9 mouse cellular contexts compared by ENCODE assay signal in the genomic region with DNA sequence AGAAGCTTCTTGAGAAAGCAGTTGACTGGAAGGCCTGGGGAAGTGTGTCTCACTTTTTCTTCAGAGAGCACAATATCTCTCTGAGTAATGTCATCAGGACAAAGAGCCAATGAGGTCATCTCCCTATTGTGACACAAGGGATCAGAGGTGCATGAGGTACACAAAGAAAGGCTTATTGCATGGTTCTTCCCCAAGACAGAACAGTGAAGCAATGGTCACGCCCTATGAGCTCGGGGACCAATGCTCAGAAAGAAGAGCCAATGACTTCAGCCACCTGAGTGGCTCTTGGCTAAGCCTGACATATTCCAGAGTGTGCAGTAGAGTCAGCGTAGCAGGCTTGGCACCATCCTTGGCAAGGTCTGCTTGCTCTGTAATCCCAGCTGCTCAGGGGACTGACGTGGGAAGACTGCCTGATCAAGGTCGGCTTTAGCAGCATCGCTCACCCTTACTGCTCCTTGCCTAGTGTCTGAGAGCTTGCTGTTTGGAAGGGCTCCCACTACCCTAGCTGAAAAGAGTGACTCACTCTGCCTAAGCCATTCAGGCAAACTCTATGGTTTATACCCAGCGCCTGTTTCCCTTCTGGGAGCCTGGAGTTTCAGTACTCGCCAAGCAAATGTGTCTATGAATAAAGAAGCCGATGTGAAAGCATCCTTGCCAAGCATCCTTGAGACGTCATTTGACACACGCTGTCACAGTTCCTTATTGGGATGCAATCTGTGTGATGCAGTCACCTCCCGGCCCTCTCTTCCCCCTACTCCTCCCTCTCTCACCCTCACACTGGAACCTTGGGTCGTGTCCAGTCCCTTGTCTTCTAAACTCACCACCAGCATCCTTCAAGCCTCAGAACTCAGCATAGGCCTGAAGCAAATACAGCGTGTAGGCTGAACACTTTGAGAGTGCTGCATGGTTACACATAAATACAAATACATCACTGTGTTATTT.
DNase-seq lines count a peak whose midpoint lies in the region; ATAC-seq and TF ChIP-seq lines count a peak whose summit lies in the region.
"Had no signal": no experiment of that assay in that cellular context is flagged by ENCODE, and none has a peak within 500 bp of the region (broad histone marks: within the 10 kb centered on the region; RNA-seq: fewer than 3 reads in every experiment).

No protein-coding gene starts in this region.

- WGBS in liver, postnatal 0 days (ENCODE audit: insufficient replicate concordance) = 82% methylated on average over 14 of the region's 14 CpGs
- 83% methylated on average over 14 of the region's 14 CpGs for WGBS in liver, embryonic 11.5 days

- H3K4me2 ChIP-seq in liver, postnatal 0 days (ENCODE audit: low read depth, low read length) = no peak overlapping the region
- no peak overlapping the region for H3K4me2 ChIP-seq in liver, embryonic 11.5 days
- H3K4me2 ChIP-seq in myocyte (ENCODE audit: low read depth) = peak overlapping the region; percentile 52
- H3K4me2 ChIP-seq: heart, embryonic 15.5 days had no signal

- no peak for DNase-seq in liver, postnatal 0 days
- DNase-seq in liver, embryonic 11.5 days (ENCODE audit: low spot score) = no peak
- peak; percentile 65 for DNase-seq in brain, embryonic 14.5 days (ENCODE audit: low read depth)
- peak; percentile 36 to 52 for DNase-seq in frontal cortex, postnatal 10 days (ENCODE audit: low spot score in 2 of 2)
- no peak for DNase-seq in T-cell, adult 2 months (ENCODE audit: low spot score)
- no peak for DNase-seq in kidney, adult 8-10 months

- ATAC-seq in liver, postnatal 0 days = peak; percentile 47; the same call in 1 of the 2 replicates
- ATAC-seq in liver, embryonic 11.5 days (replicated peaks; ENCODE audit: low FRiP score) = no peak
- no peak for ATAC-seq in megakaryocyte progenitor cell, adult 5-6 weeks (replicated peaks; ENCODE audit: poor library complexity)

- no peak for TF ChIP-seq POLR2A in brain, embryonic 14.5 days (IDR thresholded peaks at IDR 0.05; ENCODE audit: borderline replicate concordance, extremely low read depth, insufficient read depth, insufficient read length, poor library complexity, severe bottlenecking)
- no peak for TF ChIP-seq POLR2A in myocyte (IDR thresholded peaks at IDR 0.05; ENCODE audit: insufficient read length, low read depth)

- no peaks in the 10 kb centered on the region for H3K27me3 ChIP-seq in liver, postnatal 0 days (ENCODE audit: insufficient read depth, low read length)
- H3K27me3 ChIP-seq in liver, embryonic 11.5 days (replicated peaks; ENCODE audit: control insufficient read depth, insufficient read depth, low read length) = no peaks in the 10 kb centered on the region
- no peaks in the 10 kb centered on the region for H3K27me3 ChIP-seq in myocyte (ENCODE audit: control insufficient read depth, insufficient read depth, insufficient read length)
- H3K27me3 ChIP-seq: heart, embryonic 15.5 days had no signal

- no peak overlapping the region for H3ac ChIP-seq in myocyte (ENCODE audit: control insufficient read depth, insufficient read length)

- H3K4me3 ChIP-seq in liver, postnatal 0 days (ENCODE audit: low read depth, low read length) = no peak overlapping the region
- no peak overlapping the region for H3K4me3 ChIP-seq in liver, embryonic 11.5 days (ENCODE audit: low read depth, low read length)
- H3K4me3 ChIP-seq in myocyte = no peak overlapping the region
- H3K4me3 ChIP-seq: heart, embryonic 15.5 days had no signal

- H3K36me3 ChIP-seq in liver, postnatal 0 days (replicated peaks; ENCODE audit: insufficient read depth, low read length) = no peaks in the 10 kb centered on the region
- no peaks in the 10 kb centered on the region for H3K36me3 ChIP-seq in liver, embryonic 11.5 days (ENCODE audit: control insufficient read depth, insufficient read depth, low read length)
- H3K36me3 ChIP-seq in myocyte (ENCODE audit: control insufficient read depth, insufficient read depth) = no peaks in the 10 kb centered on the region
- H3K36me3 ChIP-seq: heart, embryonic 15.5 days had no signal

- H3K27ac ChIP-seq in liver, postnatal 0 days (ENCODE audit: low read depth) = no peak overlapping the region
- no peak overlapping the region for H3K27ac ChIP-seq in liver, embryonic 11.5 days (ENCODE audit: low read depth, low read length)
- H3K27ac ChIP-seq: heart, embryonic 15.5 days had no signal

- no peak for TF ChIP-seq CTCF in liver, postnatal 0 days (IDR thresholded peaks at IDR 0.05; ENCODE audit: low read depth)
- no peak for TF ChIP-seq CTCF in brain, embryonic 14.5 days (IDR thresholded peaks at IDR 0.05; ENCODE audit: borderline replicate concordance, extremely low read depth, insufficient read depth, insufficient read length)

- no peaks in the 10 kb centered on the region for H3K79me2 ChIP-seq in myocyte (ENCODE audit: control insufficient read depth, insufficient read depth)

- no peak for TF ChIP-seq EP300 in liver, postnatal 0 days (IDR thresholded peaks at IDR 0.05; ENCODE audit: low read depth)

- no peak overlapping the region for H3K9ac ChIP-seq in liver, postnatal 0 days (replicated peaks)
- H3K9ac ChIP-seq in liver, embryonic 11.5 days (ENCODE audit: low read depth, low read length) = no peak overlapping the region
- H3K9ac ChIP-seq: heart, embryonic 15.5 days had no signal

- no peaks in the 10 kb centered on the region for H3K9me3 ChIP-seq in liver, postnatal 0 days (ENCODE audit: low read length)
- H3K9me3 ChIP-seq in liver, embryonic 11.5 days (ENCODE audit: control insufficient read depth, low read length) = no peaks in the 10 kb centered on the region
- H3K9me3 ChIP-seq: heart, embryonic 15.5 days had no signal

- H3K4me1 ChIP-seq in liver, postnatal 0 days (ENCODE audit: insufficient read depth) = peaks cover 7% of the 10 kb centered on the region
- H3K4me1 ChIP-seq in liver, embryonic 11.5 days (replicated peaks; ENCODE audit: control insufficient read depth, insufficient read depth, low read length) = no peaks in the 10 kb centered on the region
- H3K4me1 ChIP-seq: heart, embryonic 15.5 days had no signal

TF ChIP-seq in myocyte, 11 proteins besides CTCF, POLR2A, EP300 and RAD21:
- TF ChIP-seq MAX (IDR thresholded peaks at IDR 0.05; ENCODE audit: low read depth) = no peak
- no peak for TF ChIP-seq MYOD1 (IDR thresholded peaks at IDR 0.05; ENCODE audit: control insufficient read depth in 1 of 3, insufficient read length in 2 of 3, low read depth in 2 of 3)
- TF ChIP-seq MYOG (IDR thresholded peaks at IDR 0.05; ENCODE audit: control insufficient read depth in 1 of 3, insufficient read depth in 1 of 3, insufficient read length in 2 of 3, low read depth in 2 of 3) = no peak
- TF ChIP-seq TCF3 (IDR thresholded peaks at IDR 0.05; ENCODE audit: insufficient read length, low read depth) = no peak
- TF ChIP-seq USF1 (IDR thresholded peaks at IDR 0.05; ENCODE audit: low read depth) = no peak
- TF ChIP-seq TCF12 (IDR thresholded peaks at IDR 0.05; ENCODE audit: insufficient read depth, poor library complexity, severe bottlenecking) = no peak
- TF ChIP-seq SRF (IDR thresholded peaks at IDR 0.05; ENCODE audit: control insufficient read depth, insufficient read length, low read depth) = no peak
- no peak for TF ChIP-seq E2F4 (IDR thresholded peaks at IDR 0.05; ENCODE audit: insufficient read depth)
- no peak for TF ChIP-seq CEBPB (IDR thresholded peaks at IDR 0.05; ENCODE audit: insufficient read depth, poor library complexity, severe bottlenecking)

Comparison
In these comparisons a context has a peak if more than half of its experiments do, and no peak if none do; other contexts are left out.
1. DNase-seq: peak in brain, embryonic 14.5 days (single experiment) and frontal cortex, postnatal 10 days (2 of 2); none in liver, postnatal 0 days (single experiment), liver, embryonic 11.5 days (single experiment), T-cell, adult 2 months (single experiment) and kidney, adult 8-10 months (0 of 2).